Comparison of ENCODE assay signal across 30 mouse cellular contexts in the genomic region with DNA sequence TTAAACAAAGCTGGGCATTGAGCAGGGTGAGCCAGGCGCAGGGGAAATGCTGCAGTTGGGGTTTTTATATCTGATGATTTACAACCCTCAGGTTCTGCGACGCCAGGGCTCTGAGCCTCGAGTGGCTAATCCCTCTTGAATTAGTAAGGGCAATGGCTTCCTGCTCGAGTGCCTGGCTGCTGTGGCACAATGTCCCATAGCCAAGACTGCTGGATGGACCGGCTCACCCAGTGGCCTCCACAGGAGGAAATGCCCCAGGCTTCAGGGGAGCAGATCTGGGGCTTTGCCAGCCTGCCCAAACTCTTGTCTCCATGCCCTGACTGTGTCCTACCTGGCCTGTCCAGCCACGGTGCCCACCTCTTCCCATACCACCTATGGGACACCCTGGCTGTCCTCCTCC. TPM values are rescaled to one million over a fixed set of nuclear protein-coding genes. Genes with fewer than 3 reads are reported as not detected.
A peak's percentile ranks its signal among the peaks of the same experiment; 100 is the strongest.
DNase-seq lines count a peak whose midpoint lies in the region; ATAC-seq and TF ChIP-seq lines count a peak whose summit lies in the region.
"Had no signal": no experiment of that assay in that cellular context is flagged by ENCODE, and none has a peak within 500 bp of the region (broad histone marks: within the 10 kb centered on the region; RNA-seq: fewer than 3 reads in every experiment).

No protein-coding gene starts in this region.

- no peak for ATAC-seq in limb, embryonic 13.5 days (ENCODE audit: low FRiP score, low read depth)
- no peak for ATAC-seq in inflammation-experienced regulatory T-cells, adult 6 months
- ATAC-seq: forebrain, embryonic 14.5 days; intestine, postnatal 0 days had no signal

- WGBS in lung, adult 2 months = 40% methylated on average over 7 of the region's 7 CpGs
- WGBS in limb, embryonic 13.5 days = 24% methylated on average over 7 of the region's 7 CpGs

- no peak for TF ChIP-seq POLR2A in lung, adult 2 months (IDR thresholded peaks at IDR 0.05; ENCODE audit: borderline replicate concordance, extremely low read depth, low read depth, low read length)

- 0 out of 2 replicates have a peak overlapping the region, but pooled peaks have one; percentile 19 for H3K9ac ChIP-seq in limb, embryonic 13.5 days
- H3K9ac ChIP-seq: heart, embryonic 12.5 days; hindbrain, embryonic 13.5 days; kidney, embryonic 15.5 days; midbrain, embryonic 12.5 days; neural tube, embryonic 13.5 days had no signal

- peak; percentile 54 to 63 for DNase-seq in lung, adult 18-20 months
- no peak for DNase-seq in lung, adult 2 months
- peak; percentile 48 for DNase-seq in urinary bladder, postnatal 14 days (ENCODE audit: low spot score)
- DNase-seq in urinary bladder, postnatal 4 days (ENCODE audit: low spot score in 2 of 2) = no peak
- DNase-seq in B cell, adult 2 months = no peak
- DNase-seq in layer of hippocampus, postnatal 10 days (ENCODE audit: low spot score in 2 of 2) = no peak
- DNase-seq: adrenal gland, postnatal 25 days; cerebellum, adult 11-12 months; cerebellum, adult 9-11 months; gastrocnemius, postnatal 25 days; heart, adult 11 months; heart, postnatal 4 days; kidney, postnatal 25 days; right cerebral cortex, postnatal 4 days; thymus, postnatal 4 days had no signal

- H3K27me3 ChIP-seq in limb, embryonic 13.5 days = no peaks in the 10 kb centered on the region
- H3K27me3 ChIP-seq: hindbrain, embryonic 13.5 days; neural tube, embryonic 13.5 days had no signal

- no peak overlapping the region for H3K4me3 ChIP-seq in lung, adult 2 months (replicated peaks; ENCODE audit: extremely low read depth, low read depth, low read length)
- H3K4me3 ChIP-seq in limb, embryonic 13.5 days = no peak overlapping the region
- H3K4me3 ChIP-seq: heart, embryonic 12.5 days; hindbrain, embryonic 13.5 days; kidney, embryonic 15.5 days; midbrain, embryonic 12.5 days; neural tube, embryonic 13.5 days had no signal

- no peaks in the 10 kb centered on the region for H3K4me1 ChIP-seq in lung, adult 2 months (ENCODE audit: control insufficient read depth, insufficient read depth, low read length)
- peaks cover 12% of the 10 kb centered on the region for H3K4me1 ChIP-seq in limb, embryonic 13.5 days
- H3K4me1 ChIP-seq: hindbrain, embryonic 13.5 days; midbrain, embryonic 12.5 days had no signal

- TF ChIP-seq CTCF in lung, adult 2 months (IDR thresholded peaks at IDR 0.05; ENCODE audit: insufficient read depth, low read length) = no peak

- no peaks in the 10 kb centered on the region for H3K36me3 ChIP-seq in limb, embryonic 13.5 days
- H3K36me3 ChIP-seq: heart, embryonic 12.5 days; hindbrain, embryonic 13.5 days; kidney, embryonic 15.5 days; midbrain, embryonic 12.5 days; neural tube, embryonic 13.5 days had no signal

- H3K4me2 ChIP-seq in limb, embryonic 13.5 days (replicated peaks) = no peak overlapping the region
- H3K4me2 ChIP-seq: heart, embryonic 12.5 days; hindbrain, embryonic 13.5 days; kidney, embryonic 15.5 days; liver, embryonic 11.5 days; midbrain, embryonic 12.5 days; neural tube, embryonic 13.5 days had no signal

- peak overlapping the region; percentile 28; the same call in 1 of the 2 replicates for H3K27ac ChIP-seq in limb, embryonic 13.5 days
- H3K27ac ChIP-seq: hindbrain, embryonic 13.5 days; kidney, embryonic 15.5 days; midbrain, embryonic 12.5 days; neural tube, embryonic 13.5 days had no signal

- H3K9me3 ChIP-seq in limb, embryonic 13.5 days = no peaks in the 10 kb centered on the region
- H3K9me3 ChIP-seq: heart, embryonic 12.5 days; hindbrain, embryonic 13.5 days; kidney, embryonic 15.5 days; midbrain, embryonic 12.5 days; neural tube, embryonic 13.5 days had no signal

RNA-seq across cellular contexts. Expression of a gene that starts 22.5 kb away (rescaled TPM):
- 0.66 and 0.72 TPM in 2 replicates for polyA plus RNA-seq in lung, adult 2 months (2012; rRNA removed)
- 0.32 and 0.54 TPM in 2 replicates for polyA plus RNA-seq in limb, embryonic 13.5 days (2015; fragmentation: Nextera tagmentation; extraction: Ambion mirVana)
- not detected for polyA plus RNA-seq in inflammation-experienced regulatory T-cells, adult 6 months (2017; shearing (Covaris generic))
- 1 to 10 TPM in 1 of 2 experiments, not detected in 1; 1.1 TPM for total RNA-seq in layer of hippocampus, postnatal 10 days (2021)
- total RNA-seq: adrenal gland, adult 18-20 months; adrenal gland, postnatal 25 days; gastrocnemius, adult 18-20 months; gastrocnemius, postnatal 25 days; megakaryocyte, adult 5-6 weeks; MEL had no signal
- polyA plus RNA-seq: heart, embryonic 12.5 days; heart, postnatal 0 days; hindbrain, embryonic 13.5 days; kidney, embryonic 15.5 days; liver, embryonic 11.5 days; midbrain, embryonic 12.5 days; neural tube, embryonic 13.5 days had no signal

RNA-seq across cellular contexts. Expression of a gene that starts 23.1 kb away (rescaled TPM):
- polyA plus RNA-seq in lung, adult 2 months (2012; rRNA removed) = 2.2 and 2.6 TPM in 2 replicates
- 0.42 and 0.85 TPM in 2 replicates for polyA plus RNA-seq in limb, embryonic 13.5 days (2015; fragmentation: Nextera tagmentation; extraction: Ambion mirVana)
- 1 to 10 TPM in 2 of 3 experiments, under 1 TPM in 1; 0.98 to 2.4 (median 1.8) TPM for polyA plus RNA-seq in inflammation-experienced regulatory T-cells, adult 6 months (2017; shearing (Covaris generic))
- 10 to 100 TPM in 1 of 2 experiments, 1 to 10 TPM in 1; 10.0 to 10.3 TPM for total RNA-seq in layer of hippocampus, postnatal 10 days (2021)
- total RNA-seq: MEL had no signal

Comparison
In these comparisons a context has a peak if more than half of its experiments do, and no peak if none do; other contexts are left out.
1. DNase-seq: peak in lung, adult 18-20 months (2 of 2) and urinary bladder, postnatal 14 days (single experiment); none in lung, adult 2 months (single experiment), urinary bladder, postnatal 4 days (0 of 2), B cell, adult 2 months (0 of 2) and layer of hippocampus, postnatal 10 days (0 of 2).